27 mouse cellular contexts compared by ENCODE assay signal in genomic region chr9:46227064-46227614, GRCm38 (mm10). TPM values are rescaled to one million over a fixed set of nuclear protein-coding genes. Genes with fewer than 3 reads are reported as not detected.
"Had no signal": no experiment of that assay in that cellular context is flagged by ENCODE, and none has a peak within 500 bp of the region (broad histone marks: within the 10 kb centered on the region; RNA-seq: fewer than 3 reads in every experiment).

No protein-coding gene starts in this region.

- H3K9me3 ChIP-seq: liver, embryonic 13.5 days; liver, embryonic 15.5 days; megakaryocyte, embryonic 14.5 days; midbrain, embryonic 13.5 days; midbrain, embryonic 15.5 days; neural tube, embryonic 12.5 days had no signal

- DNase-seq: liver, embryonic 13.5 days; lung, adult 18-20 months; lung, embryonic 14.5 days; lung, postnatal 14 days; lung, postnatal 36 days; retina, postnatal 1 day; right cerebral cortex, adult 18-20 months; right cerebral cortex, postnatal 25 days; right cerebral cortex, postnatal 4 days; thymus, adult 2 months; thymus, postnatal 25 days; thymus, postnatal 4 days had no signal

- ATAC-seq: midbrain, embryonic 13.5 days; midbrain, embryonic 15.5 days had no signal

- H3K27ac ChIP-seq: liver, embryonic 15.5 days; macrophage; midbrain, embryonic 13.5 days; midbrain, embryonic 15.5 days; neural tube, embryonic 12.5 days had no signal

- H3K4me2 ChIP-seq: liver, embryonic 13.5 days; liver, embryonic 15.5 days; lung, embryonic 14.5 days; midbrain, embryonic 11.5 days; midbrain, embryonic 13.5 days; midbrain, embryonic 15.5 days; neural tube, embryonic 12.5 days had no signal

- H3K27me3 ChIP-seq: liver, embryonic 13.5 days; liver, embryonic 15.5 days; midbrain, embryonic 15.5 days had no signal

- H3K9ac ChIP-seq: liver, embryonic 13.5 days; liver, embryonic 15.5 days; lung, embryonic 14.5 days; midbrain, embryonic 13.5 days; midbrain, embryonic 15.5 days; neural tube, embryonic 12.5 days had no signal

- H3K4me3 ChIP-seq: liver, embryonic 13.5 days; liver, embryonic 15.5 days; megakaryocyte, embryonic 14.5 days; midbrain, embryonic 13.5 days; midbrain, embryonic 15.5 days; neural tube, embryonic 12.5 days had no signal

RNA-seq across cellular contexts. Expression of gene Apoa1, which starts 1.2 kb away (rescaled TPM):
- total RNA-seq: megakaryocyte progenitor cell, adult 5-6 weeks; monocyte, adult 5-6 weeks had no signal
- polyA plus RNA-seq: macrophage had no signal

RNA-seq across cellular contexts. Expression of gene Apoc3, which starts 8.3 kb away (rescaled TPM):
- total RNA-seq: megakaryocyte progenitor cell, adult 5-6 weeks; midbrain, postnatal 0 days; monocyte, adult 5-6 weeks; neutrophil, adult 5-6 weeks had no signal
- polyA plus RNA-seq: lung, embryonic 14.5 days; lung, embryonic 16.5 days; macrophage; midbrain, embryonic 11.5 days; midbrain, embryonic 13.5 days; midbrain, embryonic 15.5 days; midbrain, postnatal 0 days; neural tube, embryonic 12.5 days; neural tube, embryonic 14.5 days; stomach, embryonic 14.5 days had no signal

RNA-seq across cellular contexts. Expression of gene Apoa4, which starts 13.4 kb away (rescaled TPM):
- total RNA-seq: megakaryocyte progenitor cell, adult 5-6 weeks; midbrain, postnatal 0 days; monocyte, adult 5-6 weeks; neutrophil, adult 5-6 weeks had no signal
- polyA plus RNA-seq: lung, embryonic 14.5 days; lung, embryonic 16.5 days; macrophage; midbrain, embryonic 11.5 days; midbrain, postnatal 0 days; neural tube, embryonic 12.5 days; neural tube, embryonic 14.5 days had no signal

RNA-seq across cellular contexts. Expression of gene Apoa5, which starts 41.3 kb away (rescaled TPM):
- total RNA-seq: megakaryocyte progenitor cell, adult 5-6 weeks; midbrain, postnatal 0 days; monocyte, adult 5-6 weeks; neutrophil, adult 5-6 weeks had no signal
- polyA plus RNA-seq: lung, embryonic 14.5 days; lung, embryonic 16.5 days; macrophage; midbrain, embryonic 13.5 days; midbrain, embryonic 15.5 days; midbrain, postnatal 0 days; neural tube, embryonic 12.5 days; neural tube, embryonic 14.5 days; stomach, embryonic 14.5 days; urinary bladder, adult 2 months had no signal
